Mouse (Mus musculus) kidney, adult 9 months (tissue): ENCODE results near the gene Myof.

ENCODE experiments used
- DNase-seq: peaks from one replicate; pipeline ENCODE4 v3.0.0; 2022

Gene Myof

GRCm38 (mm10) chr19:37934640-37935039 is 108.7 kb downstream of the Myof start:
- DNase-seq = no peak

- DNase-seq = peak; percentile 27
Observed at GRCm38 (mm10) chr19:37932198-37932597, 111.2 kb downstream of the Myof start.

GRCm38 (mm10) chr19:37927911-37928310 is 115.5 kb downstream of the Myof start:
- DNase-seq = peak; percentile 45

- DNase-seq = no peak
Observed at GRCm38 (mm10) chr19:37925323-37925722, 118.1 kb downstream of the Myof start.

- peak; percentile 90 for DNase-seq
Observed at GRCm38 (mm10) chr19:37924266-37924665, 119.1 kb downstream of the Myof start.

- no peak for DNase-seq
Observed at GRCm38 (mm10) chr19:37921098-37921497, 122.3 kb downstream of the Myof start.

GRCm38 (mm10) chr19:37918515-37918932 is 124.9 kb downstream of the Myof start:
- peak; percentile 64 for DNase-seq

GRCm38 (mm10) chr19:37914261-37914660 is 129.1 kb downstream of the Myof start:
- no peak for DNase-seq

- DNase-seq = no peak
Observed at GRCm38 (mm10) chr19:37912501-37912900, 130.9 kb downstream of the Myof start.

GRCm38 (mm10) chr19:37909830-37910261 is 133.5 kb downstream of the Myof start:
- no peak for DNase-seq

- DNase-seq = no peak
Observed at GRCm38 (mm10) chr19:37907451-37908320, 135.7 kb downstream of the Myof start.

- no peak for DNase-seq
Observed at GRCm38 (mm10) chr19:37906916-37907315, 136.5 kb downstream of the Myof start.

GRCm38 (mm10) chr19:37896081-37896480 is 147.3 kb downstream of the Myof start:
- DNase-seq = no peak

GRCm38 (mm10) chr19:37891006-37891405 is 152.4 kb downstream of the Myof start:
- no peak for DNase-seq

GRCm38 (mm10) chr19:37886355-37887120 is 156.8 kb downstream of the Myof start:
- DNase-seq = peak; percentile 74

- DNase-seq = no peak
Observed at GRCm38 (mm10) chr19:37881431-37882081, 161.8 kb downstream of the Myof start.

- peak; percentile 55 for DNase-seq
Observed at GRCm38 (mm10) chr19:37877511-37878167, 165.7 kb downstream of the Myof start.

GRCm38 (mm10) chr19:37876605-37877245 is 166.7 kb downstream of the Myof start:
- no peak for DNase-seq

GRCm38 (mm10) chr19:37873499-37873898 is 169.9 kb downstream of the Myof start:
- no peak for DNase-seq

GRCm38 (mm10) chr19:37867592-37867991 is 175.8 kb downstream of the Myof start:
- peak; percentile 21 for DNase-seq

GRCm38 (mm10) chr19:37866994-37867393 is 176.4 kb downstream of the Myof start:
- DNase-seq = no peak

- DNase-seq = peak; percentile 24
Observed at GRCm38 (mm10) chr19:37861171-37861570, 182.2 kb downstream of the Myof start.
